Mouse (Mus musculus) C2C12 (cell line): ENCODE data around the gene Mta2.

Experiments used
- CTCF ChIP-seq: IDR thresholded peaks from one replicate; pipeline ENCODE4 v1.5.1; 2011; ENCODE audit not compliant: control insufficient read depth, insufficient read depth, insufficient read length
- FOSL1 ChIP-seq: IDR thresholded peaks from one replicate; pipeline ENCODE4 v1.8.0; 2011; ENCODE audit warnings: mild to moderate bottlenecking, low read length; ENCODE audit not compliant: poor library complexity, insufficient read depth, severe bottlenecking
- MYOG ChIP-seq: IDR thresholded peaks from one replicate; pipeline ENCODE4 v1.6.1; 2011; ENCODE audit not compliant: control insufficient read depth, insufficient read length; ENCODE audit errors: extremely low read depth
- USF1 ChIP-seq: IDR thresholded peaks from one replicate; pipeline ENCODE4 v1.6.1; 2011; ENCODE audit warnings: low read depth, mild to moderate bottlenecking, control low read depth, moderate library complexity

DNA sequence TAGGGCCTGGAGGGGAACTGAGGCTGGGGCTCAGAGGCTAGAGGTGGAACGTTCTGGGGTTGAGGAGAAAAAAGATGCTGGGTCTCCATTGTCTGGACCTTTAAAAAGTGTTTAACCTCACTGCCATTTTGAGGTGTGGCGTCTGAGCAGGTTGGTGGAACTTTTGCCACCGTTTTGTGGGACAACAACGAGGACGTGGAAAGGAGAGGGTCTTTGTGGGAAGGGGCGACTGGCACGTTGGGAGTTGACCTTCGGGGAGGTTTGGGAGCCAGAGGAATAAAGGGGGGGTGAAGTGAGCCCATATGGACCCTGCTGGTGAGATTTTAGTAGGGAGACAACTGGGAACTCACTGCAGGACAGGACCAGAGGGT lies 25.7 kb downstream of the Mta2 start:
- TF ChIP-seq CTCF (no peak), USF1 (no peak), FOSL1 (no peak), MYOG (no peak)
